Mouse (Mus musculus): ENCODE measurements at regions not wholly inside any gene's neighbourhood (a gene's known extent, or its start where the extent isn't known, plus 50 kb on each side); places are given as distances from the start of the nearest gene placed in this dataset.
"Not testable (repeated sequence)": the region's sequence is repeated elsewhere in the genome, so short reads cannot be mapped to it uniquely, and the experiment has no call there.

DNA sequence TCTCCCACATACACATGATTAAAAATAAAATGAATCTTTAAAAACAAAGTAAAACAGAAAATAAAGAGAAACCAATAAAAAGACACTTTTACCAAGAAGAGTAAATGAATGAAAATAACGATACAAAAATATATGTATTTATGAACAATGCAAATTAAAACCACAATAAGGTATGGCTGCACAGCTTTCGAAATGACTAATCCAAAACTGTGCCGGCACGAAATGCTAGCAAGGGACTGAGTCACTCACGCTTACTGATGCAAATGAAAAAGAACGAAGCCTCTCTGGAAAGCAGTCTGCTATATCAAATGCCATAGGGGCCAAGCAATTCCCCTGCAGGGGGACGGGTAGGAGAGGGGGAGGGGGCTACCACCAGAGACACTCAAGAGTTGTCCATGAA, 704.0 kb downstream of the 4930447A16Rik start:
- Histone ChIP-seq H3K9me3 (no peaks in the 10 kb centered on the region), H3K27ac (no peak overlapping the region), H3K4me2 (no peak overlapping the region), H3K36me3 (no peaks in the 10 kb centered on the region), H3K4me1 (replicated peaks) (no peaks in the 10 kb centered on the region), H3K27me3 (no peaks in the 10 kb centered on the region), H3K9ac (replicated peaks) (no peak overlapping the region), H3K4me3 (replicated peaks) (no peak overlapping the region)
- 87% methylated on average over 7 of the region's 7 CpGs for WGBS
- no peak for ATAC-seq (ENCODE audit: insufficient number of reproducible peaks, insufficient read depth, low FRiP score, low TSS enrichment, low read depth)

GRCm38 (mm10) chr15:38129861-38130631, 704.7 kb downstream of the 4930447A16Rik start:
- Histone ChIP-seq H3K4me2 (no peak overlapping the region), H3K9me3 (no peaks in the 10 kb centered on the region), H3K36me3 (no peaks in the 10 kb centered on the region), H3K27ac (no peak overlapping the region), H3K27me3 (no peaks in the 10 kb centered on the region), H3K4me3 (replicated peaks) (no peak overlapping the region), H3K9ac (replicated peaks) (no peak overlapping the region), H3K4me1 (replicated peaks) (no peaks in the 10 kb centered on the region)
- 77% methylated on average over 8 of the region's 8 CpGs for WGBS
- no peak for ATAC-seq (ENCODE audit: insufficient number of reproducible peaks, insufficient read depth, low FRiP score, low TSS enrichment, low read depth)

- H3K27me3 ChIP-seq, result no peaks in the 10 kb centered on the region
- no peak overlapping the region for H3K9ac ChIP-seq (replicated peaks)
- no peak for ATAC-seq (ENCODE audit: insufficient number of reproducible peaks, insufficient read depth, low FRiP score, low TSS enrichment, low read depth)
- no peak overlapping the region for H3K4me2 ChIP-seq
- H3K27ac ChIP-seq, result no peak overlapping the region
- H3K36me3 ChIP-seq, result no peaks in the 10 kb centered on the region
- WGBS, result 94% methylated on average over 2 of the region's 2 CpGs
- no peaks in the 10 kb centered on the region for H3K4me1 ChIP-seq (replicated peaks)
- no peaks in the 10 kb centered on the region for H3K9me3 ChIP-seq
- H3K4me3 ChIP-seq (replicated peaks), result no peak overlapping the region
Measured at GRCm38 (mm10) chr15:38130632-38131028, 705.3 kb downstream of the 4930447A16Rik start.

- Histone ChIP-seq H3K4me2 (no peak overlapping the region), H3K27me3 (no peaks in the 10 kb centered on the region), H3K4me1 (replicated peaks) (no peaks in the 10 kb centered on the region), H3K36me3 (no peaks in the 10 kb centered on the region), H3K27ac (no peak overlapping the region), H3K4me3 (replicated peaks) (no peak overlapping the region), H3K9me3 (peaks cover 6% of the 10 kb centered on the region; the same call in 1 of the 2 replicates), H3K9ac (replicated peaks) (no peak overlapping the region)
- ATAC-seq (ENCODE audit: insufficient number of reproducible peaks, insufficient read depth, low FRiP score, low TSS enrichment, low read depth), result no peak
- 91% methylated on average over 1 of the region's 1 CpGs for WGBS
Measured at GRCm38 (mm10) chr15:38139639-38140038, 714.3 kb downstream of the 4930447A16Rik start.

- Histone ChIP-seq H3K4me2 (no peak overlapping the region), H3K27ac (no peak overlapping the region), H3K9ac (replicated peaks) (no peak overlapping the region), H3K27me3 (no peaks in the 10 kb centered on the region), H3K9me3 (peaks cover 6% of the 10 kb centered on the region), H3K4me1 (replicated peaks) (no peaks in the 10 kb centered on the region), H3K36me3 (no peaks in the 10 kb centered on the region), H3K4me3 (replicated peaks) (no peak overlapping the region)
- no peak for ATAC-seq (ENCODE audit: insufficient number of reproducible peaks, insufficient read depth, low FRiP score, low TSS enrichment, low read depth)
- WGBS, result 90% methylated on average over 2 of the region's 2 CpGs
Measured at GRCm38 (mm10) chr15:38143495-38143894, 718.1 kb downstream of the 4930447A16Rik start.

- peaks cover 16% of the 10 kb centered on the region for H3K9me3 ChIP-seq
- H3K4me1 ChIP-seq (replicated peaks), result no peaks in the 10 kb centered on the region
- no peak overlapping the region for H3K27ac ChIP-seq
- H3K4me3 ChIP-seq (replicated peaks), result no peak overlapping the region
- WGBS, result 70% methylated on average over 4 of the region's 4 CpGs
- H3K36me3 ChIP-seq, result no peaks in the 10 kb centered on the region
- no peak overlapping the region for H3K4me2 ChIP-seq
- ATAC-seq (ENCODE audit: insufficient number of reproducible peaks, insufficient read depth, low FRiP score, low TSS enrichment, low read depth), result no peak
- H3K27me3 ChIP-seq, result no peaks in the 10 kb centered on the region
- H3K9ac ChIP-seq (replicated peaks), result no peak overlapping the region
Measured at GRCm38 (mm10) chr15:38151654-38152053, 726.3 kb downstream of the 4930447A16Rik start.

DNA sequence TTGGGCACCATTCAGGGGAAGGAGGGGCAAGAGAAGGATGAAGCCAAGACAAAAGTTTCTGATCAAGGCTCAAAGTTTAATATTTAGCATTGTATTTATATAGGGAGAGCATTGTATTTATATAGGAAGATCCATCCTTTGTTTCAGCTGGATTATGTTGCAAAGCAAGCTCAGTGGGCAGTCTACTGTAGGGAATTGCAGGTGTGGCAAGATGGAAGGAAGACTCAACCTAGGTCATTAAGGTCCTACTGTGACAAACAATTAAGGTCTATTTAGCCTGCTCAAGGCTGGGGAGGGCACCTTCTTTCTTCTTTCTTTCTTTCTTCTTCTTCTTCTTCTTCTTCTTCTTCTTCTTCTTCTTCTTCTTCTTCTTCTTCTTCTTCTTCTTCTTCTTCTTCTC, 728.5 kb downstream of the 4930447A16Rik start:
- H3K27me3 ChIP-seq, result not testable (repeated sequence)
- H3K9me3 ChIP-seq, result 0 out of 2 replicates have a peak, but pooled peaks cover 10% of the 10 kb centered on the region

DNA sequence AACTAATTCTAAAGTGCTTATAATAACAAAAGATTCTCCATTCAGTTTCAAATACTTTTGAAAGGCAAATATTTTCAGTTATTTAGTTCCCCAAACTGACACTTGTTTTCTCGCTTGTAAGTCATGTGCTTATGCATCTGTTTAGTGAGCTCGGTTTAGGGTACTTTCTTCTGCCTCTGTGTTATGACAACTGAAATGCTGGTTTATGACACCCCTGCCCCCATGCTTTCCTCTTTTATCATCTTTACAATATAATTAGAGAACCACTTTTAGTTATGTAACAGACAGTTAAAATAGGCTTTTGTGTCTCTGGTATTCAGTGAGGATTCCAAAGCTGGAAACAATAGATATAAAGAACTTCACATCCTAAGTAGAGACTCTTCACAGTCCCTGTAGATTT, 733.8 kb downstream of the 4930447A16Rik start:
- no peaks in the 10 kb centered on the region for H3K9me3 ChIP-seq
- no peak overlapping the region for H3K4me2 ChIP-seq
- 86% methylated on average over 2 of the region's 2 CpGs for WGBS

More for the DNA sequence above, 728.5 kb downstream of the 4930447A16Rik start:
- H3K36me3 ChIP-seq; H3K27ac ChIP-seq; H3K4me2 ChIP-seq; ATAC-seq (ENCODE audit: insufficient number of reproducible peaks, insufficient read depth, low FRiP score, low TSS enrichment, low read depth); H3K9ac ChIP-seq (replicated peaks); H3K4me1 ChIP-seq (replicated peaks); H3K4me3 ChIP-seq (replicated peaks): not testable (repeated sequence)

DNA sequence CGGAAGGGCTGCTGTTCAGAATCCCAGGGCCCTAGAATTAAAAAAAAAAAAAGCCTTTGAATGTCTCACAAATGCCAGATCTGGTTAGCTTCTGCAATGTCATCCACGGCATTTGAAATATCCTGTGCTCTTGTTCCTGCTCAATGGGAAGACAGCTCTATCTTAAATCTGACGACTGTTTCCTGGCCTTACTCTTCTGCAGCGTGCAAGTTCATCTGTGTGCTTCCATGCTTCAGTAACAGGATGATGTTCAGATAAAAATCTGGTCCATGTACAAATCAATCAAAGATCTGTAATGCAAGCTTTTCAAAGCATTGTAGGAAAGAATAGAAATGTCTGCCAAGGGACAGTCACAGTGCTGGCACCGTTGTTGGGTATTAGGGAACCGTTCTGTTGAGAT, 738.4 kb downstream of the 4930447A16Rik start:
- Histone ChIP-seq H3K9me3 (no peaks in the 10 kb centered on the region), H3K27ac (no peak overlapping the region), H3K27me3 (no peaks in the 10 kb centered on the region), H3K4me2 (no peak overlapping the region), H3K4me1 (replicated peaks) (peaks cover 7% of the 10 kb centered on the region; the same call in 1 of the 2 replicates), H3K9ac (replicated peaks) (no peak overlapping the region), H3K36me3 (no peaks in the 10 kb centered on the region), H3K4me3 (replicated peaks) (no peak overlapping the region)
- ATAC-seq (ENCODE audit: insufficient number of reproducible peaks, insufficient read depth, low FRiP score, low TSS enrichment, low read depth), result no peak
- WGBS, result 69% methylated on average over 6 of the region's 6 CpGs

More for the DNA sequence above, 733.8 kb downstream of the 4930447A16Rik start:
- ATAC-seq (ENCODE audit: insufficient number of reproducible peaks, insufficient read depth, low FRiP score, low TSS enrichment, low read depth), result no peak
- Histone ChIP-seq H3K4me3 (replicated peaks) (no peak overlapping the region), H3K9ac (replicated peaks) (no peak overlapping the region), H3K27ac (no peak overlapping the region), H3K36me3 (no peaks in the 10 kb centered on the region), H3K4me1 (replicated peaks) (no peaks in the 10 kb centered on the region), H3K27me3 (no peaks in the 10 kb centered on the region)

DNA sequence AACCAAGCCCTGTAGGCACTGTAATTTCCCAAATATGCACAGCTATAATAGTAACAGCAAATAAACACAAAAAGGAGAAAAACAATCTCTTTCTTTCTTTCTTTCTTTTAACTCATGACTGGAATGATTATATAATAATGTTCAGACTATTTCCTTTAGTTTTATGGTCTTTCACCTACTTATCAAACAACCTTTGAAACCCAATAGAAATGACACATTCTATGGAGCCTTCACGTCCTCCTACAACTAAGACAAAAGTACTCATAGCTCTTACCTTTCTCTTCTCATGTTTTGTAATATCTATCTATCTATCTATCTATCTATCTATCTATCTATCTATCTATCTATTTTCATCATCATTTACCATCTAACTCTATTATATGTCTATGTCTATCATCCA, 739.5 kb downstream of the 4930447A16Rik start:
- no peak overlapping the region for H3K4me3 ChIP-seq (replicated peaks)
- H3K9ac ChIP-seq (replicated peaks), result no peak overlapping the region
- H3K4me1 ChIP-seq (replicated peaks), result peaks cover 15% of the 10 kb centered on the region
- H3K36me3 ChIP-seq, result no peaks in the 10 kb centered on the region
- H3K9me3 ChIP-seq, result no peaks in the 10 kb centered on the region
- no peak overlapping the region for H3K4me2 ChIP-seq
- H3K27me3 ChIP-seq, result no peaks in the 10 kb centered on the region
- 81% methylated on average over 1 of the region's 1 CpGs for WGBS
- no peak for ATAC-seq (ENCODE audit: insufficient number of reproducible peaks, insufficient read depth, low FRiP score, low TSS enrichment, low read depth)
- H3K27ac ChIP-seq, result no peak overlapping the region

DNA sequence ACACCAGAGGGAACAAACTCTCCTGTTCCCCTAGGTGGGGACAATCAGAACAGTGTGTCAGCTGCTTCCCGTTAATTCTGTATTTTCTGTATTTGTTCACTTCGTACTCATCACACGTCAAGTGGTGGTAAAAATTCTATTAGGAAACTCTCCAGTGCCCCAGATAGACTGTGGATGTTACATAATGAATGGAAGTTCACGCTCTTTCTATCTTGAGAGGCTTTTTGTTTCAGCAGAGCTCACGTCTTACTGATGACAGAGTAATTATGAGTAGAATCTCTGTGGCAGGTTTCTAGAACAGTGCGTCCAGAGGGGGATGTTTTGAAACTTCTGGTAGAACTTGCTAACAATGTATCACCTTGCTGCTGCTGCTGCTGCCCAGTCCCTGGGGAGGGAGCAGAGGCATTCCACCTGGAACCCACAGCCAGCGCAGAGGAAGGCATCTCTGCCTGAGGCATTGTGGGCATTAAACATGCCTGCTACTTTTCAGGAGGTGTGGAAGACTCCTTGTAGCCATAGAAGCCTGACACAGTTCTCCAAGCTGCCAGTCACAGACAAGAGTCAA, 740.6 kb downstream of the 4930447A16Rik start:
- Histone ChIP-seq H3K4me3 (replicated peaks) (no peak overlapping the region), H3K27me3 (no peaks in the 10 kb centered on the region), H3K27ac (no peak overlapping the region), H3K9me3 (no peaks in the 10 kb centered on the region), H3K4me1 (replicated peaks) (peaks cover 20% of the 10 kb centered on the region), H3K36me3 (no peaks in the 10 kb centered on the region), H3K4me2 (no peak overlapping the region), H3K9ac (replicated peaks) (no peak overlapping the region)
- 72% methylated on average over 7 of the region's 7 CpGs for WGBS
- ATAC-seq (ENCODE audit: insufficient number of reproducible peaks, insufficient read depth, low FRiP score, low TSS enrichment, low read depth), result no peak

- H3K4me1 ChIP-seq (replicated peaks), result peaks cover 20% of the 10 kb centered on the region
- no peak overlapping the region for H3K9ac ChIP-seq (replicated peaks)
- H3K27ac ChIP-seq, result no peak overlapping the region
- WGBS, result 97% methylated on average over 5 of the region's 5 CpGs
- H3K27me3 ChIP-seq, result no peaks in the 10 kb centered on the region
- no peaks in the 10 kb centered on the region for H3K9me3 ChIP-seq
- no peak overlapping the region for H3K4me2 ChIP-seq
- H3K4me3 ChIP-seq (replicated peaks), result no peak overlapping the region
- ATAC-seq (ENCODE audit: insufficient number of reproducible peaks, insufficient read depth, low FRiP score, low TSS enrichment, low read depth), result no peak
- no peaks in the 10 kb centered on the region for H3K36me3 ChIP-seq
Measured at GRCm38 (mm10) chr15:38166476-38166875, 741.1 kb downstream of the 4930447A16Rik start.

Measured in limb, embryonic 12.5 days (tissue).